Mouse (Mus musculus): Measurements from ENCODE around the gene Ciao1. TPM values are rescaled to one million over a fixed set of nuclear protein-coding genes. Genes with fewer than 3 reads are reported as not detected.
A peak's percentile ranks its signal among the peaks of the same experiment; 100 is the strongest.

The Ciao1 gene
- polyA plus RNA-seq, 1 experiment: 24.7 TPM

GRCm38 (mm10) chr2:127259340-127259739, 11.7 kb upstream of the Ciao1 start:
- peaks cover 3% of the 10 kb centered on the region for H3K36me3 ChIP-seq (ENCODE audit: control insufficient read depth, insufficient read depth, low read length)
- TF ChIP-seq POLR2A (IDR thresholded peaks at IDR 0.05; ENCODE audit: control insufficient read depth, low read depth, low read length) (no peak), CTCF (IDR thresholded peaks at IDR 0.05; ENCODE audit: control insufficient read depth, insufficient read depth, insufficient replicate concordance, low read depth, low read length) (no peak)
- H3K4me1 ChIP-seq (ENCODE audit: control insufficient read depth, insufficient read depth, low read length): no peaks in the 10 kb centered on the region
- H3K27me3 ChIP-seq (ENCODE audit: control insufficient read depth, insufficient read depth, low read length): no peaks in the 10 kb centered on the region
- H3K27ac ChIP-seq (ENCODE audit: control insufficient read depth, insufficient read depth, low read depth, low read length): 0 out of 2 replicates have a peak overlapping the region, but pooled peaks have one; percentile 14
- H3K4me3 ChIP-seq (ENCODE audit: control insufficient read depth, low read depth, low read length): no peak overlapping the region

GRCm38 (mm10) chr2:127255294-127255693, 7.7 kb upstream of the Ciao1 start:
- TF ChIP-seq CTCF (IDR thresholded peaks at IDR 0.05; ENCODE audit: control insufficient read depth, insufficient read depth, insufficient replicate concordance, low read depth, low read length) (no peak), POLR2A (IDR thresholded peaks at IDR 0.05; ENCODE audit: control insufficient read depth, low read depth, low read length) (no peak)
- Histone ChIP-seq H3K36me3 (ENCODE audit: control insufficient read depth, insufficient read depth, low read length) (peaks cover 3% of the 10 kb centered on the region), H3K4me1 (ENCODE audit: control insufficient read depth, insufficient read depth, low read length) (no peaks in the 10 kb centered on the region), H3K4me3 (ENCODE audit: control insufficient read depth, low read depth, low read length) (no peak overlapping the region), H3K27ac (ENCODE audit: control insufficient read depth, insufficient read depth, low read depth, low read length) (no peak overlapping the region), H3K27me3 (ENCODE audit: control insufficient read depth, insufficient read depth, low read length) (no peaks in the 10 kb centered on the region)

GRCm38 (mm10) chr2:127254604-127255134, 7.1 kb upstream of the Ciao1 start:
- Histone ChIP-seq H3K36me3 (ENCODE audit: control insufficient read depth, insufficient read depth, low read length) (peaks cover 3% of the 10 kb centered on the region), H3K27me3 (ENCODE audit: control insufficient read depth, insufficient read depth, low read length) (no peaks in the 10 kb centered on the region), H3K4me3 (ENCODE audit: control insufficient read depth, low read depth, low read length) (no peak overlapping the region), H3K4me1 (ENCODE audit: control insufficient read depth, insufficient read depth, low read length) (no peaks in the 10 kb centered on the region), H3K27ac (ENCODE audit: control insufficient read depth, insufficient read depth, low read depth, low read length) (no peak overlapping the region)
- TF ChIP-seq POLR2A (IDR thresholded peaks at IDR 0.05; ENCODE audit: control insufficient read depth, low read depth, low read length) (no peak), CTCF (IDR thresholded peaks at IDR 0.05; ENCODE audit: control insufficient read depth, insufficient read depth, insufficient replicate concordance, low read depth, low read length) (no peak)

- Histone ChIP-seq H3K27ac (ENCODE audit: control insufficient read depth, insufficient read depth, low read depth, low read length) (no peak overlapping the region), H3K4me3 (ENCODE audit: control insufficient read depth, low read depth, low read length) (no peak overlapping the region), H3K4me1 (ENCODE audit: control insufficient read depth, insufficient read depth, low read length) (peaks cover 4% of the 10 kb centered on the region), H3K36me3 (ENCODE audit: control insufficient read depth, insufficient read depth, low read length) (peaks cover 3% of the 10 kb centered on the region), H3K27me3 (ENCODE audit: control insufficient read depth, insufficient read depth, low read length) (no peaks in the 10 kb centered on the region)
- TF ChIP-seq CTCF (IDR thresholded peaks at IDR 0.05; ENCODE audit: control insufficient read depth, insufficient read depth, insufficient replicate concordance, low read depth, low read length) (no peak), POLR2A (IDR thresholded peaks at IDR 0.05; ENCODE audit: control insufficient read depth, low read depth, low read length) (no peak)
Observed at GRCm38 (mm10) chr2:127252787-127253186, 5.2 kb upstream of the Ciao1 start.

- H3K27ac ChIP-seq (ENCODE audit: control insufficient read depth, insufficient read depth, low read depth, low read length): no peak overlapping the region
- H3K27me3 ChIP-seq (ENCODE audit: control insufficient read depth, insufficient read depth, low read length): no peaks in the 10 kb centered on the region
- H3K36me3 ChIP-seq (ENCODE audit: control insufficient read depth, insufficient read depth, low read length): peaks cover 2% of the 10 kb centered on the region
- TF ChIP-seq CTCF (IDR thresholded peaks at IDR 0.05; ENCODE audit: control insufficient read depth, insufficient read depth, insufficient replicate concordance, low read depth, low read length) (no peak), POLR2A (IDR thresholded peaks at IDR 0.05; ENCODE audit: control insufficient read depth, low read depth, low read length) (no peak)
- peaks cover 4% of the 10 kb centered on the region for H3K4me1 ChIP-seq (ENCODE audit: control insufficient read depth, insufficient read depth, low read length)
- no peak overlapping the region for H3K4me3 ChIP-seq (ENCODE audit: control insufficient read depth, low read depth, low read length)
Observed at GRCm38 (mm10) chr2:127251880-127252527, 4.4 kb upstream of the Ciao1 start.

- H3K36me3 ChIP-seq (ENCODE audit: control insufficient read depth, insufficient read depth, low read length): no peaks in the 10 kb centered on the region; the same call in 1 of the 2 replicates
- H3K27me3 ChIP-seq (ENCODE audit: control insufficient read depth, insufficient read depth, low read length): no peaks in the 10 kb centered on the region
- peaks cover 4% of the 10 kb centered on the region for H3K4me1 ChIP-seq (ENCODE audit: control insufficient read depth, insufficient read depth, low read length)
- no peak for TF ChIP-seq POLR2A (IDR thresholded peaks at IDR 0.05; ENCODE audit: control insufficient read depth, low read depth, low read length)
- TF ChIP-seq CTCF (IDR thresholded peaks at IDR 0.05; ENCODE audit: control insufficient read depth, insufficient read depth, insufficient replicate concordance, low read depth, low read length): no peak
- no peak overlapping the region for H3K4me3 ChIP-seq (ENCODE audit: control insufficient read depth, low read depth, low read length)
- H3K27ac ChIP-seq (ENCODE audit: control insufficient read depth, insufficient read depth, low read depth, low read length): no peak overlapping the region
Observed at GRCm38 (mm10) chr2:127251457-127251856, 3.8 kb upstream of the Ciao1 start.

GRCm38 (mm10) chr2:127250291-127251008, 2.8 kb upstream of the Ciao1 start:
- no peaks in the 10 kb centered on the region; the same call in 1 of the 2 replicates for H3K36me3 ChIP-seq (ENCODE audit: control insufficient read depth, insufficient read depth, low read length)
- H3K27ac ChIP-seq (ENCODE audit: control insufficient read depth, insufficient read depth, low read depth, low read length): no peak overlapping the region
- no peak overlapping the region for H3K4me3 ChIP-seq (ENCODE audit: control insufficient read depth, low read depth, low read length)
- H3K4me1 ChIP-seq (ENCODE audit: control insufficient read depth, insufficient read depth, low read length): peaks cover 6% of the 10 kb centered on the region
- no peak for TF ChIP-seq CTCF (IDR thresholded peaks at IDR 0.05; ENCODE audit: control insufficient read depth, insufficient read depth, insufficient replicate concordance, low read depth, low read length)
- TF ChIP-seq POLR2A (IDR thresholded peaks at IDR 0.05; ENCODE audit: control insufficient read depth, low read depth, low read length): no peak
- H3K27me3 ChIP-seq (ENCODE audit: control insufficient read depth, insufficient read depth, low read length): no peaks in the 10 kb centered on the region

Measured in testis, adult 2 months (tissue).